Mouse (Mus musculus): ENCODE results near the gene Gfod1. TPM values are rescaled to one million over a fixed set of nuclear protein-coding genes. Genes with fewer than 3 reads are reported as not detected.
A peak's percentile ranks its signal among the peaks of the same experiment; 100 is the strongest.

The Gfod1 gene
- total RNA-seq, 2 experiments from 2014 or later = 59.1 to 69.9 TPM

- intact Hi-C loops (cut with DNase I) = loop anchor here (5.0 kb wide), 4 partner anchors 40 to 115 kb away; partner anchors contain the start of gene Nol7
- peak in 1 of 2 experiments; percentile 21 for DNase-seq (ENCODE audit: low spot score in 2 of 2)
Measured at GRCm38 (mm10) chr13:43302239-43302638, 1.7 kb downstream of the Gfod1 start.

DNA sequence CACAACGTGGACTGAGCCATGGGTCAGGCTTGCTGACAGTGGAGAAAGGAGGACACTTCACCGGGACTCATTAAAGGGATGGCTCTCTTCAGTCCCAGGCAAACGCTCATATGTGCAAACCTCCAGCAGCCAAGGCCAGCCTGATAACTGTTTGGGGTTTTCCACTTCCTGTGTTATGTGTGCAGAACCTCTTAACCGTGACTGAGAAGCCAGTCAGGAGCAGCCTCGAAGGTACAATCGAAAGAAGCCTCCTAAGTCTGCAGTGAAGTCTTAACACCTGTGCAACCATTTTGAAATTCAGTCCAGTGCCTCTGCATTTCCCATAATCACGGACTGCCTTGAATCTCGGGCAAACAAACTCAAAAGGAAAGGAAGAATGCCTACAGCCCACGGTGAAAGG lies 3.1 kb downstream of the Gfod1 start:
- no peak for DNase-seq (ENCODE audit: low spot score in 2 of 2)
- intact Hi-C loops (cut with DNase I) = loop anchor here (2.0 to 5.0 kb wide), 5 partner anchors 39 to 114 kb away; partner anchors contain the start of gene Nol7

DNA sequence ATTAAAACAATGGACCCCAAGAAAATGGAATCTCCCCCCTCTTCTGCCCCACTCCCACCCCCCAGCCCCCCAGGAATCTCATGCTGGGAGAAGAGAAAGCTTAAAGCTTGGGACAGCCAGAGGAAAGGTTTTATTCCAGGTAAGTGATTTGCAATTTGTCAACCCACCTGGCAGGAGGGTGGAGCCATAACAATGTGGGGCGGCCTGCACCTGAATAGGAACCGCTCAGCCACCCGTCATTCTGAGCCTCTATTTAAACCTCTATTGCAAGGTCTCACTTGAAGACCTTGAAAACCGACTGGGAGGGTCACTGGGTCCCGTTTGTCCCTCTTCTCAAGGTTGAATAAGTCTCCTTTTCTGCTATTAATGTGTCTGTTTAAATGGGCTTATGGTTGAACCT lies 3.6 kb downstream of the Gfod1 start:
- intact Hi-C loops (cut with DNase I) = loop anchor here (2.0 to 5.0 kb wide), 5 partner anchors 38 to 113 kb away; partner anchors contain the start of gene Nol7
- DNase-seq (ENCODE audit: low spot score in 2 of 2) = no peak

- intact Hi-C loops (cut with DNase I) = no loop called here
- no peak for DNase-seq (ENCODE audit: low spot score in 2 of 2)
Measured at GRCm38 (mm10) chr13:43299171-43299570, 4.8 kb downstream of the Gfod1 start.

DNA sequence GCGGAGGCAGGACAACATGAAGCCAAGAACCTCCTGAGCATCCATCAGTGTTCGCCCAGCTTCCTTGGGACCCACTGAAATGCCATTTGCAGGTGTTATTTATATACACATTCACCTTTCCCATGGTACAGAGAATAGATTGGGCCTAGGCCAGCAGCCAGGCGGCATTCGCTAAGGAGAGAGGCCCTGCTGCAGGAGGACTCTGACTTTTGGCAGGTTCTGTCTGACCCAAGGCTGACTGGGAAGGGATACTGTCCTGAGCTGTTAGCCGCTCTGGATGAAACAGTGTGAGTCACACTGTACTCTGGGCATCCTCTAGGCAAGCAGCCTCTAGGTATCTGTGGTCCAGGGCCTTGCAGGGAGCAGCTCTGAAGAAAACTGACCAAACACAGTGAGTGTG lies 6.4 kb downstream of the Gfod1 start:
- intact Hi-C loops (cut with DNase I) = no loop called here
- DNase-seq (ENCODE audit: low spot score in 2 of 2) = no peak

- no peak for DNase-seq (ENCODE audit: low spot score in 2 of 2)
- intact Hi-C loops (cut with DNase I) = no loop called here
Measured at GRCm38 (mm10) chr13:43296140-43296805, 7.7 kb downstream of the Gfod1 start.

- intact Hi-C loops (cut with DNase I) = no loop called here
- DNase-seq (ENCODE audit: low spot score in 2 of 2) = no peak
Measured at GRCm38 (mm10) chr13:43295684-43296083, 8.3 kb downstream of the Gfod1 start.

GRCm38 (mm10) chr13:43294957-43295590 lies 8.9 kb downstream of the Gfod1 start:
- intact Hi-C loops (cut with DNase I) = no loop called here
- no peak for DNase-seq (ENCODE audit: low spot score in 2 of 2)

- intact Hi-C loops (cut with DNase I) = no loop called here
- no peak for DNase-seq (ENCODE audit: low spot score in 2 of 2)
Measured at GRCm38 (mm10) chr13:43292892-43293291, 11.1 kb downstream of the Gfod1 start.

DNA sequence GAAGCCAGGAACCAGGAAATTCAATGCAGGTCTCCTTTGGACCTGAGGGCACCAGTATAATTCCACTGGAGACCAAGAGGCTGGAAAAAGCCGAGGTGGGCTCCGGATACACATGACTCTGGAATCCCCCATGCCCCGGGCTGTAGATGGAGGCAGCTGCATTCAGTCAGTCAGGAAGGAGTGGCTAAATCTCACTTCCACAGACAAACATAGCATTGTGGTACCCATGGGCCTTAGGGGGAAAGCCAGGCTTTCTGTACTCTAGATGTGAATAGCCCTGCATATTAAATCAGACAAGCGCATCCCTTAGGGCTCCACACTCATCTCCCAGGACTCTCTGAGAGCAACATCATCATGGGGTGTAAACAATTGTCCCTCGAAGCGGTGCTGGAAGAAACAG lies 14.9 kb downstream of the Gfod1 start:
- intact Hi-C loops (cut with DNase I) = no loop called here
- no peak for DNase-seq (ENCODE audit: low spot score in 2 of 2)

DNA sequence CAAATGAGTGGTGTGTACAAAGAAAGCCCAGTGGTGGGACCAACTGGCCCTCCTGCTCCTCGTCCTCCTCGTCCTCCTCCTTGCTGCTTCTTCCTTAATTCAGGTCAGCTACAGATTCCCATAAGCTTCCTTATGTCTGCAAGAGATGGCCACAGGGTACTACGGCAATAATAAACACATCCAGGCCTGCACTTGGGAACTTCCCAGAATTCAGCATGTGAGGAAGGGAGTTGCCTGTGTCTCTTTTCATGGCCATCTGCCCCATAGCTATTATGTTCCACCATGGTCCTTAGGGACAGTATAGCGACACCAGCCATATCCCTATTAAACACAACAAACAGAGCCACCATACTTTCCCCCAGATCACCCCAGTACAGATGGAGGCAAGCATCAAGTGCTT lies 15.5 kb downstream of the Gfod1 start:
- intact Hi-C loops (cut with DNase I) = no loop called here
- no peak for DNase-seq (ENCODE audit: low spot score in 2 of 2)

DNA sequence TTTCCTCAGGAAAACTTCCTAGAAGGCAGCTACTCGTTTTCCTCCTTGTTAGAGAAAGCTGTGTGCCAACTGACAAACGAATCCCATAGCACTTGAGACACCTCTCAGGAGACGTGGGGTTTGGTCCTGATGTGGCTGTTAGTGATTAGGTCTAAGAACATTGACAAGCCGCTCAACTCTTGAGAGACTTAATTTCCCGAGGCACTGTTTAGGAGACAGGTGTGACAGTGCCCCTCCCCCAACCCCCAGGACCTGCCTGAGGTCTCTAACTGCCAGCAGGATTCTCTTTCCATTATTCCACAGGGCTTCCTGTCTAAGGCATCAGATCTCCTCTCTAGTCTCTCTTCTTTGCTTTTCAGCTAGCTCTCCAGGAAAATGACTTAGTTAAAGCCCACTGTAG lies 15.9 kb downstream of the Gfod1 start:
- no peak for DNase-seq (ENCODE audit: low spot score in 2 of 2)
- intact Hi-C loops (cut with DNase I) = no loop called here

DNA sequence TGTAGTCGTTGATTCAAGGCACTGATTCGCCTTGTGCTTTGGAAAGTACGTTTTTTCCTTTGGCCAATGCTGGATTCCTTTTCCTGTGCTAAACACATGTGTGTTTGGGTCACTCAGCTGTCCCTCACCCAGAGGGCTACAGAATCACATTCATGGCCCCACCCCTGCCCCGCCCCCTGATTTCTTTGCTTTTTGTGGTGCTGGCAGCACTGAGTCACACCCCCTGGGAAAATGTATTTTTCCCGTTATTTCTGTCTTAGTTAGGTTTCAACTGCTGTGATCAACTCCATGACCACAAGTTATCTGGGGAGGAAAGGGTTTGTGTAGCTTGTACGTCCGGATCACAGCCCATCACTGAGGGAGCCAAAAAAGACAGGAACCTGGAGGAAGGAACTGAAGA lies 17.1 kb downstream of the Gfod1 start:
- DNase-seq (ENCODE audit: low spot score in 2 of 2) = no peak
- intact Hi-C loops (cut with DNase I) = no loop called here

GRCm38 (mm10) chr13:43284711-43285151 lies 19.2 kb downstream of the Gfod1 start:
- intact Hi-C loops (cut with DNase I) = no loop called here

DNA sequence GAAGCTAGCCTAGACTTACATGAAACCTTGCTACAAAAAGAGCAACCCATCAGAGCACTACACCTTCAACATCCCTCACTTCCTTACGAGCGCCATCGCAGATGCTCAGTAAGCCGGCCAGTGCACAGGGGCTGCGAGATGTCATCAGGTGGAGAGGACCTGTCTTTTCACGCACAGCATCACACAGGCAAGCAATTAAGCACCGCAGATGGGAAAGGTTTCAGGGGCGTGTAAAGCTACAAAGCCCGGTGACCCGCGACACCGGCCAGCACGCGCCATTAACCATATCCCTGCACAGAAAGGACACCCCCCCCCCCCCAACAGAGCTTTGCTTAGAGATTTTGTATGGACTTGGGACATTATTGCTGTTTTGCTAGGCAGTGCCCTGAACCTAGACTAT lies 30.1 kb downstream of the Gfod1 start:
- no peak for DNase-seq (ENCODE audit: low spot score in 2 of 2)
- intact Hi-C loops (cut with DNase I) = loop anchor here (5.0 kb wide), 1 partner anchor 42 kb away; no protein-coding TSS in a partner anchor

More at GRCm38 (mm10) chr13:43284711-43285151, 19.2 kb downstream of the Gfod1 start:
- DNase-seq (ENCODE audit: low spot score in 2 of 2) = peak in 1 of 2 experiments; percentile 56

- intact Hi-C loops (cut with DNase I) = loop anchor here (5.0 kb wide), 1 partner anchor 40 kb away; no protein-coding TSS in a partner anchor
- DNase-seq (ENCODE audit: low spot score in 2 of 2) = peak in 1 of 2 experiments; percentile 44
Measured at GRCm38 (mm10) chr13:43272303-43273135, 31.5 kb downstream of the Gfod1 start.

DNA sequence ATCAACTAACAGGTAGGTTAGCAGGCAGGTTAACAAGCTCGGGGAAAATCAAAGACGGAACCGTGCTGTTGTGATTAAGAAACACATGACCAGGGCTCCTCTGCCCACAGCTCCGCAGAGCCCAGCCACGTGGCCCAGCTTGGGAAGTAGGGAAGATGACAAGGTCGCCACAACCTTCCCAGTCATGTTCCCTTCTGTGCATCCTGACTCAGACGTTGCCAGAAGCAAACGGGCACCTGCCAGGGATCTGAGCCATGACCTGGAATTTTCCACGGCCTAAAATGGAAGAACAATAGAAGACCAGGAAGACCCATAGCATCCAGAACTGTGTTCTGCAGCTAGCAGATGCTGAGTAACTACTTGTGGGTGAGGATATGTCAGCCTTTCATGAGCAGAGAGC lies 32.5 kb downstream of the Gfod1 start:
- intact Hi-C loops (cut with DNase I) = loop anchor here (5.0 kb wide), 1 partner anchor 39 kb away; no protein-coding TSS in a partner anchor

DNA sequence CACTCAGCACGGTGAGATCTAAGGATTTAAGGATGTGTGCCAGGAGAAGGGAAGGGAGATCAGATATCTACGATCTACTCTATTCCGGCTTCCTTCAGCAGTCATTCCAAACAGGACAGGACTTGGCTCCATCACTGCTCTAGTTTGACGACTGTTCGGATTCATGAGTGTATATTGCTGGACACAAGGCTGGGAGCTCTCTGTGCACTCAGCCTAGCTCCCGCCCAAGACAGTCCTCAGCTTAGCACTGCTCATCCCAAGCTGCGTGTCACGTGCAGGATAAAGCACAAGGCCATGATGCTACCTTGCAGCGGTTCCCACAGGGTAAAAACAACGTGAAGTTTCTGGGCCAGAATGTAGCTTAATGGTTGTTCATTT lies 33.8 kb downstream of the Gfod1 start:
- intact Hi-C loops (cut with DNase I) = loop anchor here (5.0 kb wide), 1 partner anchor 38 kb away; no protein-coding TSS in a partner anchor

More for the DNA sequence above, 32.5 kb downstream of the Gfod1 start:
- DNase-seq (ENCODE audit: low spot score in 2 of 2) = no peak

GRCm38 (mm10) chr13:43269460-43270219 lies 34.3 kb downstream of the Gfod1 start:
- DNase-seq (ENCODE audit: low spot score in 2 of 2) = no peak
- intact Hi-C loops (cut with DNase I) = loop anchor here (5.0 kb wide), 1 partner anchor 37 kb away; no protein-coding TSS in a partner anchor

More for the DNA sequence above, 33.8 kb downstream of the Gfod1 start:
- no peak for DNase-seq (ENCODE audit: low spot score in 2 of 2)

Data from left cerebral cortex, postnatal 14 days (tissue).